Mouse (Mus musculus): Measurements from ENCODE around the gene Klk1b3. TPM values are rescaled to one million over a fixed set of nuclear protein-coding genes. Genes with fewer than 3 reads are reported as not detected.
"Not testable (repeated sequence)": the region's sequence is repeated elsewhere in the genome, so short reads cannot be mapped to it uniquely, and the experiment has no call there.

Gene Klk1b3
- total RNA-seq, 2 experiments from 2014 or later: not detected

- ATAC-seq (replicated peaks; ENCODE audit: low FRiP score, poor library complexity, severe bottlenecking): not testable (repeated sequence)
These were observed 52.8 kb downstream of the Klk1b3 start for GRCm38 (mm10) chr7:44250732-44251275.

Other genes with a start within 250 kb of the Klk1b3 start
- gene Klk1b8, start 247.5 kb upstream of the Klk1b3 start, total RNA-seq (2015; ENCODE audit: low replicate concordance): not detected in 2 replicates
- gene Klk1b8, start 247.5 kb upstream of the Klk1b3 start, total RNA-seq (2017; ENCODE audit: low replicate concordance): not detected in 2 replicates
- gene Klk1b1, start 231.4 kb upstream of the Klk1b3 start, total RNA-seq (2015; ENCODE audit: low replicate concordance): not detected in 2 replicates
- gene Klk1b1, start 231.4 kb upstream of the Klk1b3 start, total RNA-seq (2017; ENCODE audit: low replicate concordance): not detected in 2 replicates
- not detected in 2 replicates for gene Klk1b9, start 222.1 kb upstream of the Klk1b3 start, total RNA-seq (2015; ENCODE audit: low replicate concordance)
- gene Klk1b9, start 222.1 kb upstream of the Klk1b3 start, total RNA-seq (2017; ENCODE audit: low replicate concordance): not detected in 2 replicates
- not detected in 2 replicates for gene Klk1b11, start 202.3 kb upstream of the Klk1b3 start, total RNA-seq (2015; ENCODE audit: low replicate concordance)
- gene Klk1b11, start 202.3 kb upstream of the Klk1b3 start, total RNA-seq (2017; ENCODE audit: low replicate concordance): not detected in 2 replicates
- not detected in 2 replicates for gene Klk1b26, start 186.0 kb upstream of the Klk1b3 start, total RNA-seq (2015; ENCODE audit: low replicate concordance)
- not detected in 2 replicates for gene Klk1b26, start 186.0 kb upstream of the Klk1b3 start, total RNA-seq (2017; ENCODE audit: low replicate concordance)
- not detected in 2 replicates for gene Klk1b27, start 145.9 kb upstream of the Klk1b3 start, total RNA-seq (2015; ENCODE audit: low replicate concordance)
- gene Klk1b27, start 145.9 kb upstream of the Klk1b3 start, total RNA-seq (2017; ENCODE audit: low replicate concordance): not detected in 2 replicates
- gene Klk1b21, start 95.9 kb upstream of the Klk1b3 start, total RNA-seq (2015; ENCODE audit: low replicate concordance): not detected in 2 replicates
- gene Klk1b21, start 95.9 kb upstream of the Klk1b3 start, total RNA-seq (2017; ENCODE audit: low replicate concordance): not detected in 2 replicates
- not detected in 2 replicates for gene Klk1b22, start 85.5 kb upstream of the Klk1b3 start, total RNA-seq (2015; ENCODE audit: low replicate concordance)
- not detected in 2 replicates for gene Klk1b22, start 85.5 kb upstream of the Klk1b3 start, total RNA-seq (2017; ENCODE audit: low replicate concordance)
- gene Klk1b16, start 61.4 kb upstream of the Klk1b3 start, total RNA-seq (2015; ENCODE audit: low replicate concordance): not detected in 2 replicates
- gene Klk1b16, start 61.4 kb upstream of the Klk1b3 start, total RNA-seq (2017; ENCODE audit: low replicate concordance): not detected in 2 replicates
- not detected in 2 replicates for gene Klk1b24, start 10.0 kb upstream of the Klk1b3 start, total RNA-seq (2015; ENCODE audit: low replicate concordance)
- gene Klk1b24, start 10.0 kb upstream of the Klk1b3 start, total RNA-seq (2017; ENCODE audit: low replicate concordance): not detected in 2 replicates
- gene Klk1b4, start 9.2 kb downstream of the Klk1b3 start, total RNA-seq (2015; ENCODE audit: low replicate concordance): not detected in 2 replicates
- not detected in 2 replicates for gene Klk1b4, start 9.2 kb downstream of the Klk1b3 start, total RNA-seq (2017; ENCODE audit: low replicate concordance)
- not detected in 2 replicates for gene Klk1b5, start 17.8 kb downstream of the Klk1b3 start, total RNA-seq (2015; ENCODE audit: low replicate concordance)
- gene Klk1b5, start 17.8 kb downstream of the Klk1b3 start, total RNA-seq (2017; ENCODE audit: low replicate concordance): not detected in 2 replicates
- gene Klk1, start 27.2 kb downstream of the Klk1b3 start, total RNA-seq (2015; ENCODE audit: low replicate concordance): not detected in 2 replicates
- gene Klk1, start 27.2 kb downstream of the Klk1b3 start, total RNA-seq (2017; ENCODE audit: low replicate concordance): not detected in 2 replicates
- gene Gm36864, start 38.0 kb downstream of the Klk1b3 start, total RNA-seq (2015; ENCODE audit: low replicate concordance): not detected in 2 replicates
- not detected in 2 replicates for gene Gm36864, start 38.0 kb downstream of the Klk1b3 start, total RNA-seq (2017; ENCODE audit: low replicate concordance)
- gene 1700028J19Rik, start 48.5 kb downstream of the Klk1b3 start, total RNA-seq (2015; ENCODE audit: low replicate concordance): not detected in 2 replicates
- gene 1700028J19Rik, start 48.5 kb downstream of the Klk1b3 start, total RNA-seq (2017; ENCODE audit: low replicate concordance): 0.70 TPM in 1 of 2 replicates, not detected in the other
- 8.2 and 9.8 TPM in 2 replicates for gene 2410002F23Rik, start 48.5 kb downstream of the Klk1b3 start, total RNA-seq (2015; ENCODE audit: low replicate concordance)
- 5.6 and 7.8 TPM in 2 replicates for gene 2410002F23Rik, start 48.5 kb downstream of the Klk1b3 start, total RNA-seq (2017; ENCODE audit: low replicate concordance)
- not detected in 2 replicates for gene Acp4, start 59.2 kb downstream of the Klk1b3 start, total RNA-seq (2015; ENCODE audit: low replicate concordance)
- not detected in 2 replicates for gene Acp4, start 59.2 kb downstream of the Klk1b3 start, total RNA-seq (2017; ENCODE audit: low replicate concordance)
- gene Gm15517, start 63.3 kb downstream of the Klk1b3 start, total RNA-seq (2015; ENCODE audit: low replicate concordance): not detected in 2 replicates
- gene Gm15517, start 63.3 kb downstream of the Klk1b3 start, total RNA-seq (2017; ENCODE audit: low replicate concordance): not detected in 2 replicates
- 0.19 and 0.63 TPM in 2 replicates for gene Clec11a, start 108.7 kb downstream of the Klk1b3 start, total RNA-seq (2015; ENCODE audit: low replicate concordance)
- 0.28 and 1.0 TPM in 2 replicates for gene Clec11a, start 108.7 kb downstream of the Klk1b3 start, total RNA-seq (2017; ENCODE audit: low replicate concordance)
- not detected in 2 replicates for gene Shank1, start 112.1 kb downstream of the Klk1b3 start, total RNA-seq (2015; ENCODE audit: low replicate concordance)
- gene Shank1, start 112.1 kb downstream of the Klk1b3 start, total RNA-seq (2017; ENCODE audit: low replicate concordance): not detected in 2 replicates
- gene Syt3, start 185.9 kb downstream of the Klk1b3 start, total RNA-seq (2015; ENCODE audit: low replicate concordance): not detected in 2 replicates
- not detected in 2 replicates for gene Syt3, start 185.9 kb downstream of the Klk1b3 start, total RNA-seq (2017; ENCODE audit: low replicate concordance)
- gene 1700008O03Rik, start 187.6 kb downstream of the Klk1b3 start, total RNA-seq (2015; ENCODE audit: low replicate concordance): not detected in 2 replicates
- not detected in 2 replicates for gene 1700008O03Rik, start 187.6 kb downstream of the Klk1b3 start, total RNA-seq (2017; ENCODE audit: low replicate concordance)
- gene Lrrc4b, start 230.8 kb downstream of the Klk1b3 start, total RNA-seq (2015; ENCODE audit: low replicate concordance): not detected in 2 replicates
- gene Lrrc4b, start 230.8 kb downstream of the Klk1b3 start, total RNA-seq (2017; ENCODE audit: low replicate concordance): not detected in 2 replicates

Data from erythroblast, adult 5-6 weeks (primary cell).